Mouse (Mus musculus): ENCODE data around the gene Olfr1202. TPM values are rescaled to one million over a fixed set of nuclear protein-coding genes. Genes with fewer than 3 reads are reported as not detected.

Olfr1202 gene
- polyA plus RNA-seq, 1 experiment: not detected

DNA sequence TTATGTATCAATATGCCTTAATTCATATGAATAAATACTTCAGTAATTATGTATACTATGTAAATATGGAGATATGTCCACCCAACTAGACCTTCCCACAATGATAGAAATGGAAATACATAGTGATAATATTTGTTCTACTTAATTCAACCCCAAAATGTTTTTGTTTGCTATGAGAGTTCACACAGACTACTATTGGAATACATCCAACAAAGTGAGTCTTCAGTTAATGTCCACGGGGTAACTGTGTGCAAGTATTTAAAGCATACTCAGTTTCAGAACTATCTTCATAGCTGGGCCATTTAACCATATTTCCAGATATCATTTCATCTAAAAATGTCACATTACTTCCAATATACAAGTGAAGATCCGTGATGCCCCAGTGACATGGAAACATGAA lies 48.6 kb downstream of the Olfr1202 start, which contains the start of gene Olfr1206:
TSS of gene Olfr1206 (plus strand) at position 301 of the 400 bp plus-strand sequence.
- Histone ChIP-seq H3K36me3 (ENCODE audit: control insufficient read depth, insufficient read depth) (no peaks in the 10 kb centered on the region), H3K4me3 (ENCODE audit: insufficient read depth, poor library complexity, severe bottlenecking) (no peak within 1 kb of the TSS), H3ac (ENCODE audit: control insufficient read depth, insufficient read length, low read depth) (no peak within 1 kb of the TSS), H3K79me2 (ENCODE audit: control insufficient read depth, insufficient read depth) (no peaks in the 10 kb centered on the region), H3K79me3 (ENCODE audit: low read depth) (no peaks in the 10 kb centered on the region), H3K27me3 (ENCODE audit: control insufficient read depth, insufficient read depth, insufficient read length) (no peaks in the 10 kb centered on the region)
- TF ChIP-seq CTCF (IDR thresholded peaks at IDR 0.05; ENCODE audit: control insufficient read depth, insufficient read depth, insufficient read length): no peak

Other genes with a start within 250 kb of the Olfr1202 start
- not detected for gene Olfr1189, start 228.0 kb upstream of the Olfr1202 start, polyA plus RNA-seq (2012; fragmentation: generic; extraction: Trizol)
- gene Olfr1191-ps1, start 174.0 kb upstream of the Olfr1202 start, polyA plus RNA-seq (2012; fragmentation: generic; extraction: Trizol): not detected
- not detected for gene Olfr1192-ps1, start 166.0 kb upstream of the Olfr1202 start, polyA plus RNA-seq (2012; fragmentation: generic; extraction: Trizol)
- gene Olfr1193, start 138.9 kb upstream of the Olfr1202 start, polyA plus RNA-seq (2012; fragmentation: generic; extraction: Trizol): not detected
- gene Olfr1195, start 125.3 kb upstream of the Olfr1202 start, polyA plus RNA-seq (2012; fragmentation: generic; extraction: Trizol): not detected
- gene Olfr1196, start 109.9 kb upstream of the Olfr1202 start, polyA plus RNA-seq (2012; fragmentation: generic; extraction: Trizol): not detected
- not detected for gene Olfr1197, start 82.1 kb upstream of the Olfr1202 start, polyA plus RNA-seq (2012; fragmentation: generic; extraction: Trizol)
- not detected for gene Olfr1198, start 63.1 kb upstream of the Olfr1202 start, polyA plus RNA-seq (2012; fragmentation: generic; extraction: Trizol)
- not detected for gene Olfr1199, start 54.0 kb upstream of the Olfr1202 start, polyA plus RNA-seq (2012; fragmentation: generic; extraction: Trizol)
- not detected for gene Olfr1200, start 44.0 kb upstream of the Olfr1202 start, polyA plus RNA-seq (2012; fragmentation: generic; extraction: Trizol)
- gene Olfr1201, start 21.5 kb upstream of the Olfr1202 start, polyA plus RNA-seq (2012; fragmentation: generic; extraction: Trizol): not detected
- gene Olfr1205, start 15.2 kb downstream of the Olfr1202 start, polyA plus RNA-seq (2012; fragmentation: generic; extraction: Trizol): not detected
- gene Olfr1204, start 34.8 kb downstream of the Olfr1202 start, polyA plus RNA-seq (2012; fragmentation: generic; extraction: Trizol): not detected
- not detected for gene Olfr1206, start 48.7 kb downstream of the Olfr1202 start, polyA plus RNA-seq (2012; fragmentation: generic; extraction: Trizol)
- not detected for gene Olfr1208, start 87.8 kb downstream of the Olfr1202 start, polyA plus RNA-seq (2012; fragmentation: generic; extraction: Trizol)
- not detected for gene Olfr1209, start 100.7 kb downstream of the Olfr1202 start, polyA plus RNA-seq (2012; fragmentation: generic; extraction: Trizol)
- not detected for gene Olfr1211, start 123.6 kb downstream of the Olfr1202 start, polyA plus RNA-seq (2012; fragmentation: generic; extraction: Trizol)
- gene Olfr1212, start 139.5 kb downstream of the Olfr1202 start, polyA plus RNA-seq (2012; fragmentation: generic; extraction: Trizol): not detected
- gene Gm13762, start 165.8 kb downstream of the Olfr1202 start, polyA plus RNA-seq (2012; fragmentation: generic; extraction: Trizol): not detected
- gene Olfr1214, start 178.2 kb downstream of the Olfr1202 start, polyA plus RNA-seq (2012; fragmentation: generic; extraction: Trizol): not detected
- not detected for gene Olfr1215, start 192.5 kb downstream of the Olfr1202 start, polyA plus RNA-seq (2012; fragmentation: generic; extraction: Trizol)
- gene Olfr1216, start 203.8 kb downstream of the Olfr1202 start, polyA plus RNA-seq (2012; fragmentation: generic; extraction: Trizol): not detected
- not detected for gene Olfr1217, start 217.6 kb downstream of the Olfr1202 start, polyA plus RNA-seq (2012; fragmentation: generic; extraction: Trizol)
- not detected for gene Olfr1218, start 246.7 kb downstream of the Olfr1202 start, polyA plus RNA-seq (2012; fragmentation: generic; extraction: Trizol)

Data from C2C12 (cell line).